9 mouse cellular contexts compared by ENCODE assay signal in the genomic region with DNA sequence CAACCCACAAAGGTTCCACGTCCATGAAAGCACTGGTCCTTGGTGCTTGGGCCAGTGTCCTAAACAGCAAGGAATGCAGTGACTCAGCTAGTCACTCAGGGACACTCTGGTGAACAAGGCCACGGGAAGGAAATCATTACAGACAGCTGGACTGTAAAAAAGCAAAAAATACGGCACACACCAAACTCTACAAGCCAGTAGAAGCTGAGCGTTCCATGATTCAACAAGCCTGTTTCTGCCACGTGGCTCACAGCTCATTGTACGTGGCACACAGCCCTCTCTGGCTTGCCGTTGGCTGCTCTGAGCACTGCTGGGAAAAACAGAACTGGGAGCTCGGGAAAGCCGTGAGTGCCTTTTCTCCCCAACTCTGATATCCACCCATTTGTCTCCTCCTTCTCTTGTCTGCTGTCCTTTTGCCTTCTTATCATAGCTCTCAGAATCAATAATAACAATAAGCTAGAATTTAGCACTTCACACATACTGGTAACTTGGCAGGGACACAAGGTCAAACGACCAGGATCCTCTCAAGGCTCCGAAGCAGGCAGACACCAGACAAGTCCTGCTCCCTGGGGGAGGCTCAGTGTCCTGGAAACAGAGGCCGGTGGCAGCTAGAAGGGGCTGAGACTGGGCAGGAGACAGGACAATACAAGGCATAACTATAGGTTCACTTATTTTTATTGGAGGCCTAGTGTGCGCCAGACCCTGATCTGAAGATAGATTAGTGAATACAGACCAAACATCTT. TPM values are rescaled to one million over a fixed set of nuclear protein-coding genes. Genes with fewer than 3 reads are reported as not detected.
DNase-seq lines count a peak whose midpoint lies in the region; ATAC-seq and TF ChIP-seq lines count a peak whose summit lies in the region.
"Had no signal": no experiment of that assay in that cellular context is flagged by ENCODE, and none has a peak within 500 bp of the region (broad histone marks: within the 10 kb centered on the region; RNA-seq: fewer than 3 reads in every experiment).

A gene (plus strand): TSS at position 218 of the 743 bp plus-strand sequence.

- WGBS in heart, adult 2 months, result 14% methylated on average over 13 of the region's 13 CpGs
- WGBS in heart, embryonic 10.5 days, result 46% methylated on average over 13 of the region's 13 CpGs
- 40% methylated on average over 13 of the region's 13 CpGs for WGBS in heart, embryonic 14.5 days
- 41% methylated on average over 13 of the region's 13 CpGs for WGBS in lung, embryonic 16.5 days
- WGBS in thymus, adult 2 months, result 85% methylated on average over 13 of the region's 13 CpGs
- WGBS in hindbrain, embryonic 16.5 days, result 61% methylated on average over 13 of the region's 13 CpGs

- TF ChIP-seq POLR2A in heart, adult 2 months (IDR thresholded peaks at IDR 0.05; ENCODE audit: insufficient read depth, low read depth, low read length), result peak; percentile 73
- TF ChIP-seq POLR2A in thymus, adult 2 months (IDR thresholded peaks at IDR 0.05; ENCODE audit: control insufficient read depth, extremely low read depth, insufficient read depth, low read length, poor library complexity), result no peak

- H3K4me1 ChIP-seq in heart, adult 2 months (ENCODE audit: control insufficient read depth, insufficient read depth, low read length), result peaks cover 38% of the 10 kb centered on the region
- H3K4me1 ChIP-seq in heart, embryonic 10.5 days, result peaks cover 14% of the 10 kb centered on the region; the same call in 1 of the 2 replicates
- H3K4me1 ChIP-seq in heart, embryonic 14.5 days (ENCODE audit: control insufficient read depth in 2 of 2, insufficient read depth in 2 of 2, low read length in 2 of 2), result peaks cover 5 to 12% of the 10 kb centered on the region in 2 experiments
- H3K4me1 ChIP-seq in lung, embryonic 16.5 days (replicated peaks; ENCODE audit: control insufficient read depth, insufficient read depth, low read length), result peaks cover 3% of the 10 kb centered on the region
- no peaks in the 10 kb centered on the region for H3K4me1 ChIP-seq in thymus, adult 2 months (replicated peaks; ENCODE audit: control insufficient read depth, insufficient read depth, low read length)
- no peaks in the 10 kb centered on the region for H3K4me1 ChIP-seq in hindbrain, embryonic 16.5 days (ENCODE audit: control insufficient read depth, insufficient read depth, low read depth, low read length)
- H3K4me1 ChIP-seq: embryonic facial prominence, embryonic 12.5 days had no signal

- DNase-seq in heart, adult 2 months, result peak; percentile 76 to 86
- no peak for DNase-seq in heart, embryonic 10.5 days (ENCODE audit: low spot score)
- DNase-seq in adipocyte (ENCODE audit: low spot score), result peak; percentile 86
- DNase-seq in thymus, adult 2 months, result no peak
- no peak for DNase-seq in spleen, postnatal 36 days (ENCODE audit: low spot score in 2 of 2)

- H3K9me3 ChIP-seq in heart, embryonic 10.5 days, result no peaks in the 10 kb centered on the region
- peaks cover 4% of the 10 kb centered on the region for H3K9me3 ChIP-seq in heart, embryonic 14.5 days (ENCODE audit: control insufficient read depth, low read length)
- no peaks in the 10 kb centered on the region for H3K9me3 ChIP-seq in lung, embryonic 16.5 days (ENCODE audit: control insufficient read depth, low read length)
- no peaks in the 10 kb centered on the region for H3K9me3 ChIP-seq in hindbrain, embryonic 16.5 days (ENCODE audit: control insufficient read depth, low read length)
- H3K9me3 ChIP-seq: embryonic facial prominence, embryonic 12.5 days had no signal

- ATAC-seq in heart, embryonic 14.5 days (ENCODE audit: insufficient number of reproducible peaks, insufficient read depth, low FRiP score, low read depth), result no peak
- peak; percentile 82 for ATAC-seq in lung, embryonic 16.5 days (ENCODE audit: low read depth)
- no peak for ATAC-seq in hindbrain, embryonic 16.5 days

- peak within 1 kb of the TSS; percentile 20 for H3K4me3 ChIP-seq in heart, adult 2 months
- H3K4me3 ChIP-seq in heart, embryonic 10.5 days, result no peak within 1 kb of the TSS
- H3K4me3 ChIP-seq in heart, embryonic 14.5 days (ENCODE audit: control insufficient read depth in 1 of 2, insufficient read depth in 1 of 2, low read depth in 1 of 2, low read length in 2 of 2), result no peak within 1 kb of the TSS
- no peak within 1 kb of the TSS for H3K4me3 ChIP-seq in lung, embryonic 16.5 days (ENCODE audit: low read length)
- H3K4me3 ChIP-seq in thymus, adult 2 months (ENCODE audit: control insufficient read depth, insufficient read depth, low read length), result no peak within 1 kb of the TSS
- no peak within 1 kb of the TSS for H3K4me3 ChIP-seq in hindbrain, embryonic 16.5 days (ENCODE audit: low read length)
- H3K4me3 ChIP-seq: embryonic facial prominence, embryonic 12.5 days had no signal

- intact Hi-C loops in heart, adult 2 months (cut with DNase I), result no loop called here

- no peaks in the 10 kb centered on the region for H3K27me3 ChIP-seq in heart, adult 2 months (ENCODE audit: control insufficient read depth, insufficient read depth, low read length)
- no peaks in the 10 kb centered on the region; the same call in 1 of the 2 replicates for H3K27me3 ChIP-seq in heart, embryonic 10.5 days (ENCODE audit: insufficient read depth, poor library complexity, severe bottlenecking)
- no peaks in the 10 kb centered on the region for H3K27me3 ChIP-seq in heart, embryonic 14.5 days (ENCODE audit: control insufficient read depth, insufficient read depth, low read length)
- no peaks in the 10 kb centered on the region for H3K27me3 ChIP-seq in lung, embryonic 16.5 days (ENCODE audit: control insufficient read depth, insufficient read depth, low read depth, low read length)
- no peaks in the 10 kb centered on the region for H3K27me3 ChIP-seq in thymus, adult 2 months (ENCODE audit: control insufficient read depth, insufficient read depth, low read length)
- H3K27me3 ChIP-seq in hindbrain, embryonic 16.5 days (replicated peaks; ENCODE audit: control insufficient read depth, insufficient read depth, low read length), result no peaks in the 10 kb centered on the region
- H3K27me3 ChIP-seq: embryonic facial prominence, embryonic 12.5 days had no signal

- TF ChIP-seq CTCF in heart, adult 2 months (IDR thresholded peaks at IDR 0.05), result no peak
- TF ChIP-seq CTCF in thymus, adult 2 months (IDR thresholded peaks at IDR 0.05; ENCODE audit: borderline replicate concordance, control insufficient read depth, extremely low read depth, insufficient read depth, low read length, poor library complexity), result no peak

- peak within 1 kb of the TSS; percentile 56 for H3K9ac ChIP-seq in heart, adult 2 months (ENCODE audit: low read depth, low read length)
- H3K9ac ChIP-seq in heart, embryonic 14.5 days (ENCODE audit: low read length), result peak within 1 kb of the TSS; percentile 13; the same call in 1 of the 2 replicates
- no peak within 1 kb of the TSS for H3K9ac ChIP-seq in lung, embryonic 16.5 days (ENCODE audit: low read length)
- H3K9ac ChIP-seq in hindbrain, embryonic 16.5 days (ENCODE audit: low read depth, low read length), result no peak within 1 kb of the TSS
- H3K9ac ChIP-seq: embryonic facial prominence, embryonic 12.5 days had no signal

- H3K4me2 ChIP-seq in heart, embryonic 14.5 days (ENCODE audit: low read length), result no peak within 1 kb of the TSS
- no peak within 1 kb of the TSS for H3K4me2 ChIP-seq in lung, embryonic 16.5 days (ENCODE audit: low read depth, low read length)
- H3K4me2 ChIP-seq in hindbrain, embryonic 16.5 days (ENCODE audit: low read length), result no peak within 1 kb of the TSS
- H3K4me2 ChIP-seq: embryonic facial prominence, embryonic 12.5 days had no signal

- peak within 1 kb of the TSS; percentile 85 for H3K27ac ChIP-seq in heart, adult 2 months
- no peak within 1 kb of the TSS for H3K27ac ChIP-seq in heart, embryonic 10.5 days
- no peak within 1 kb of the TSS for H3K27ac ChIP-seq in heart, embryonic 14.5 days (replicated peaks in 1 of 2; ENCODE audit: control insufficient read depth in 1 of 2, insufficient read depth in 1 of 2, low read depth in 2 of 2, low read length in 2 of 2)
- H3K27ac ChIP-seq in lung, embryonic 16.5 days (ENCODE audit: low read length), result no peak within 1 kb of the TSS
- no peak within 1 kb of the TSS for H3K27ac ChIP-seq in thymus, adult 2 months (ENCODE audit: control insufficient read depth, insufficient read depth, low read length)
- no peak within 1 kb of the TSS for H3K27ac ChIP-seq in hindbrain, embryonic 16.5 days (ENCODE audit: low read depth, low read length)
- H3K27ac ChIP-seq: embryonic facial prominence, embryonic 12.5 days had no signal

- H3K36me3 ChIP-seq in heart, adult 2 months (ENCODE audit: control insufficient read depth, insufficient read depth, low read length), result peaks cover 17% of the 10 kb centered on the region
- H3K36me3 ChIP-seq in heart, embryonic 10.5 days, result no peaks in the 10 kb centered on the region
- H3K36me3 ChIP-seq in heart, embryonic 14.5 days (ENCODE audit: control insufficient read depth, insufficient read depth, low read length), result no peaks in the 10 kb centered on the region
- H3K36me3 ChIP-seq in lung, embryonic 16.5 days (ENCODE audit: control insufficient read depth, insufficient read depth, low read length), result no peaks in the 10 kb centered on the region
- H3K36me3 ChIP-seq in thymus, adult 2 months (ENCODE audit: control insufficient read depth, insufficient read depth, low read length), result no peaks in the 10 kb centered on the region
- H3K36me3 ChIP-seq in hindbrain, embryonic 16.5 days (ENCODE audit: control insufficient read depth, insufficient read depth, low read length), result no peaks in the 10 kb centered on the region
- H3K36me3 ChIP-seq: embryonic facial prominence, embryonic 12.5 days had no signal

- peak; percentile 80 for TF ChIP-seq EP300 in heart, adult 2 months (IDR thresholded peaks at IDR 0.05; ENCODE audit: insufficient read depth, low read depth, low read length)

- no peaks in the 10 kb centered on the region for H3K79me2 ChIP-seq in heart, adult 2 months (replicated peaks; ENCODE audit: control insufficient read depth, insufficient read depth, low read length)

RNA-seq across cellular contexts. Expression of the gene that starts here (rescaled TPM):
- 1 to 10 TPM; 4.6 to 7.2 TPM for total RNA-seq in heart, adult 2 months (2021)
- polyA plus RNA-seq in heart, adult 2 months (2012; rRNA removed), result 4.4 and 5.4 TPM in 2 replicates
- 1.9 and 2.4 TPM in 2 replicates for polyA plus RNA-seq in heart, embryonic 10.5 days (2016; fragmentation: Nextera tagmentation; extraction: Ambion mirVana)
- polyA plus RNA-seq in heart, embryonic 14.5 days (2014; fragmentation: Nextera tagmentation; extraction: Ambion mirVana), result 0.78 and 0.82 TPM in 2 replicates
- 3.6 and 3.9 TPM in 2 replicates for polyA plus RNA-seq in lung, embryonic 16.5 days (2015; fragmentation: Nextera tagmentation; extraction: Ambion mirVana)
- polyA plus RNA-seq in thymus, adult 2 months (2012; rRNA removed), result 1.8 and 2.5 TPM in 2 replicates
- polyA plus RNA-seq in hindbrain, embryonic 16.5 days (2015; fragmentation: Nextera tagmentation; extraction: Ambion mirVana), result 0.43 and 0.66 TPM in 2 replicates

Comparison
In these comparisons a context has a peak if more than half of its experiments do, and no peak if none do; other contexts are left out.
1. DNase-seq: peak in heart, adult 2 months (2 of 2) and adipocyte (single experiment); none in heart, embryonic 10.5 days (single experiment), thymus, adult 2 months (single experiment) and spleen, postnatal 36 days (0 of 2).
2. H3K9ac ChIP-seq: peak in heart, adult 2 months (single experiment) and heart, embryonic 14.5 days (single experiment); none in lung, embryonic 16.5 days (single experiment) and hindbrain, embryonic 16.5 days (single experiment).